Mouse (Mus musculus): Measurements from ENCODE around the gene Efcab6. TPM values are rescaled to one million over a fixed set of nuclear protein-coding genes. Genes with fewer than 3 reads are reported as not detected.

The Efcab6 gene
- total and polyA plus RNA-seq, 2 experiments from 2014 or later = 0.52 to 1.6 TPM

DNA sequence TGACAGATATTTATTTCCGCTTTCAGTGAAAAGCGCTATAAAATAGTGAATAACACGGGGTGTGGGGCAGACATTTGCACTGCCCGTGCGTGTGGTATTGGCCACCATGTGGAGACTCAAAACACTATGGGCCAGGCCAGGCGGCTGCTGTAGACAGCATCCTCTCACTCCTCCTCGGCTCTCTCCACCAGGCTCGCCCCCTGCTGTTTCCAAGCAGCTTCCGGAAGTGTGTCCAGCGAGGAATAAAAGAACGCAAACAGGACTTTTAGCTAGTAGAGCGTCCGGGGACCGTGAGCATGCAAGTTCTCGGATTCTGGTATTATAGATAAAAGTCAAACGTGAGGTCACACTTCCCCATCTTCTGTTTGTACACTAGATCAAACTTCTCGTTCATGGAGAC is 12.0 kb upstream of the Efcab6 start:
- H3K4me1 ChIP-seq (ENCODE audit: insufficient read depth, low read length) = no peaks in the 10 kb centered on the region
- H3K9me3 ChIP-seq (ENCODE audit: low read length) = no peaks in the 10 kb centered on the region
- H3K27me3 ChIP-seq (ENCODE audit: insufficient read depth, low read length) = no peaks in the 10 kb centered on the region
- H3K4me3 ChIP-seq (ENCODE audit: low read length) = no peak overlapping the region
- WGBS = 56% methylated on average over 17 of the region's 17 CpGs
- ATAC-seq = no peak
- no peak overlapping the region for H3K27ac ChIP-seq
- DNase-seq (ENCODE audit: low spot score) = no peak
- H3K36me3 ChIP-seq (ENCODE audit: insufficient read depth, low read length) = peaks cover 14% of the 10 kb centered on the region; the same call in 1 of the 2 replicates
- no peak for TF ChIP-seq CTCF (IDR thresholded peaks at IDR 0.05; ENCODE audit: low read depth)
- H3K9ac ChIP-seq (replicated peaks; ENCODE audit: low read length) = no peak overlapping the region
- no peak overlapping the region for H3K4me2 ChIP-seq (ENCODE audit: low read depth, low read length)

DNA sequence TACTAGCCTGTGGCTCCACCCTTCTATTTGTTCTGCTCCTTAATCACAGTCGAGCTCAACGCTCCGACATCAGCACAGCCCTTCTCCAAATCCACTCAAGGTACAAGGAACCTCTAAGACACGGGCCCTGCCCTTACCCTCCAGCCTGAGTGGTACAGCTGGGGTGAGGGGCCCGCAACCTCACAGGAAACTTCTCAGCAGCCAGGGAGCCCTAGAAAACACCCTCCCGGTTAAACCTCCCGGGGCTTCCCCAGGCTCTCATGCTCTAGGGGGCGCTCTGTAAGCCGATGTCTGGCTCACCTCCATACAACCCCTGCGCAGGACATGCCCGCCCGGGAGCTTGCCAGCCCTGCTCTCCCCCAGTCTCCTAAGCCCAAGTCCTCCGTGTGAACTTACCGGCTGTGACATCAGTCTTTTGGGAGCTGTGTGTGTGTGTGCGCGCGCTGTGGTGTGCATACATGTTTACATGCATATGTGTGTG is 9.6 kb upstream of the Efcab6 start:
- TF ChIP-seq CTCF (IDR thresholded peaks at IDR 0.05; ENCODE audit: low read depth) = peak; percentile 38
- H3K9ac ChIP-seq (replicated peaks; ENCODE audit: low read length) = no peak overlapping the region
- H3K4me3 ChIP-seq (ENCODE audit: low read length) = no peak overlapping the region
- H3K4me1 ChIP-seq (ENCODE audit: insufficient read depth, low read length) = no peaks in the 10 kb centered on the region
- peak overlapping the region; percentile 7; the same call in 1 of the 2 replicates for H3K4me2 ChIP-seq (ENCODE audit: low read depth, low read length)
- no peak overlapping the region for H3K27ac ChIP-seq
- WGBS = 15% methylated on average over 17 of the region's 17 CpGs
- peaks cover 11% of the 10 kb centered on the region; the same call in 1 of the 2 replicates for H3K36me3 ChIP-seq (ENCODE audit: insufficient read depth, low read length)
- no peak for ATAC-seq
- H3K9me3 ChIP-seq (ENCODE audit: low read length) = no peaks in the 10 kb centered on the region
- H3K27me3 ChIP-seq (ENCODE audit: insufficient read depth, low read length) = no peaks in the 10 kb centered on the region
- peak; percentile 55 for DNase-seq (ENCODE audit: low spot score)

DNA sequence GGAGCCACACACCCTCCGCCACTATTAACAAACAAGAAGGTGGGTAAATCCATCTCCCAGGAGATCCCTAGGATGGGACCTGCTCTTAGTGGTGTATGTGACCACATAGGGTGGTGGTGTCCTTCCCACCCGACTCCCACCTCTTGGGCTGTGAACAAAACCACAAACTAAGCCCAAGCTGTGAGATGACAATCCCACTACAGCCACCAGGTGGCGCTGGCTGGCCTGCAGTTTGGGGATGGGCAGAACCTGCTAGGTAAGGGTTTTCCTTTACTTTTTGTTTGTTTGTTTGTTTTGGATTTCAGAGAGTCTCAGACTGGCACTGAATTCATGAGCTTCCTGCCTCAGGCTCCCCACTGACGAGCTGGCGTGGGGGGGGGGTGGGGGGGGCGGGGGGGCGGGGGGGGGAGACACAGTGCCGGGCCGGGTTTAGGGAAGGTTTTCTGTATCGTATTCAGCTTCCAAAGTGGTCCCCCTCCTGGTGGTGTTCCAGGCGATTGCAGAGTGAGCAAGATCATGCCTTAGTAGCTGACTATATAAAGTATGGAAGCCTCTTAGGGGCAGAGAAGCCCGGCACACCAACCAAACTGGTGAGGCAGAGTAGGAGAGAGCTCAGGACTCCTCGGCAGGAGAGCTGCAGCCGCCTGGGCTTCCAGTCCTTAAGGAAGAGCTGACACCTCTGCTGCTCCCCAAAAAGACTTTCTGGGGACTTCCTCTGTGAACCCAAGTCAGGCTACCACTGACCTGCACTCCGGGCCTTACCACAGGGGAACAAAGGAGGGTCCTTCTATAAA is 8.9 kb upstream of the Efcab6 start:
- H3K36me3 ChIP-seq (ENCODE audit: insufficient read depth, low read length) = peaks cover 10% of the 10 kb centered on the region; the same call in 1 of the 2 replicates
- DNase-seq (ENCODE audit: low spot score) (peak; percentile 85), ATAC-seq (peak; percentile 18)
- 8% methylated on average over 15 of the region's 15 CpGs for WGBS
- H3K4me2 ChIP-seq (ENCODE audit: low read depth, low read length) = peak overlapping the region; percentile 7; the same call in 1 of the 2 replicates
- H3K9ac ChIP-seq (replicated peaks; ENCODE audit: low read length) = no peak overlapping the region
- H3K9me3 ChIP-seq (ENCODE audit: low read length) = no peaks in the 10 kb centered on the region
- TF ChIP-seq CTCF (IDR thresholded peaks at IDR 0.05; ENCODE audit: low read depth) = peak; percentile 97
- no peaks in the 10 kb centered on the region for H3K4me1 ChIP-seq (ENCODE audit: insufficient read depth, low read length)
- H3K27ac ChIP-seq = no peak overlapping the region
- no peak overlapping the region for H3K4me3 ChIP-seq (ENCODE audit: low read length)
- no peaks in the 10 kb centered on the region for H3K27me3 ChIP-seq (ENCODE audit: insufficient read depth, low read length)

GRCm38 (mm10) chr15:84073058-84073457 is 7.9 kb upstream of the Efcab6 start:
- no peak overlapping the region for H3K9ac ChIP-seq (replicated peaks; ENCODE audit: low read length)
- no peak overlapping the region for H3K4me2 ChIP-seq (ENCODE audit: low read depth, low read length)
- peaks cover 10% of the 10 kb centered on the region; the same call in 1 of the 2 replicates for H3K36me3 ChIP-seq (ENCODE audit: insufficient read depth, low read length)
- H3K4me3 ChIP-seq (ENCODE audit: low read length) = no peak overlapping the region
- 24% methylated on average over 8 of the region's 8 CpGs for WGBS
- no peaks in the 10 kb centered on the region for H3K27me3 ChIP-seq (ENCODE audit: insufficient read depth, low read length)
- DNase-seq (ENCODE audit: low spot score) = peak; percentile 46
- no peaks in the 10 kb centered on the region for H3K9me3 ChIP-seq (ENCODE audit: low read length)
- no peak overlapping the region for H3K27ac ChIP-seq
- no peak for TF ChIP-seq CTCF (IDR thresholded peaks at IDR 0.05; ENCODE audit: low read depth)
- H3K4me1 ChIP-seq (ENCODE audit: insufficient read depth, low read length) = peaks cover 5% of the 10 kb centered on the region; the same call in 1 of the 2 replicates
- peak; percentile 33 for ATAC-seq

DNA sequence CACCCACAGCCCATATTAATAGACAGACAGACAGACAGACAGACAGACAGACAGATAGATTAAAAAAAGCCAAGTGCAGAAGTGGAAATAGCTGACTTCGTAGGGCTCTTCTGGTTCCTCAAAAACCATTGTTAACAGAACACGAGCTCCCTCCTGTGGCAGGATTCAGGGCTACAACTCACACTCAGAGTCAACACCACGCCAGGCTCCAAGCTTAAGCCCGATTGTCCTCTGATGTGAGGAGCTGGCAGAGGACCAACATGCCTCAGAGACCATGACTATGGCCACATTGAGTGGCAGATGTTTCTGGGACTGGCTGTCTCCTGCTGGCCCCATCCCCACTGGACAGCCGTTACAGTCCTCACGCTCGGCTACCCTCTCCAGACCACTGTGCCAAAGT is 7.0 kb upstream of the Efcab6 start:
- TF ChIP-seq CTCF (IDR thresholded peaks at IDR 0.05; ENCODE audit: low read depth) = peak; percentile 86
- DNase-seq (ENCODE audit: low spot score) (peak; percentile 96), ATAC-seq (peak; percentile 73)
- Histone ChIP-seq H3K4me3 (ENCODE audit: low read length) (no peak overlapping the region), H3K4me2 (ENCODE audit: low read depth, low read length) (no peak overlapping the region), H3K27me3 (ENCODE audit: insufficient read depth, low read length) (no peaks in the 10 kb centered on the region), H3K9ac (replicated peaks; ENCODE audit: low read length) (no peak overlapping the region), H3K9me3 (ENCODE audit: low read length) (no peaks in the 10 kb centered on the region), H3K36me3 (ENCODE audit: insufficient read depth, low read length) (peaks cover 10% of the 10 kb centered on the region; the same call in 1 of the 2 replicates), H3K4me1 (ENCODE audit: insufficient read depth, low read length) (peaks cover 5% of the 10 kb centered on the region; the same call in 1 of the 2 replicates), H3K27ac (no peak overlapping the region)
- WGBS = 10% methylated on average over 7 of the region's 7 CpGs

GRCm38 (mm10) chr15:84070116-84070676 is 5.0 kb upstream of the Efcab6 start:
- no peak for ATAC-seq
- no peak overlapping the region for H3K4me3 ChIP-seq (ENCODE audit: low read length)
- H3K36me3 ChIP-seq (ENCODE audit: insufficient read depth, low read length) = no peaks in the 10 kb centered on the region
- H3K9ac ChIP-seq (replicated peaks; ENCODE audit: low read length) = no peak overlapping the region
- no peaks in the 10 kb centered on the region for H3K27me3 ChIP-seq (ENCODE audit: insufficient read depth, low read length)
- TF ChIP-seq CTCF (IDR thresholded peaks at IDR 0.05; ENCODE audit: low read depth) = no peak
- H3K27ac ChIP-seq = peak overlapping the region; percentile 20; the same call in 1 of the 2 replicates
- DNase-seq (ENCODE audit: low spot score) = no peak
- 15% methylated on average over 13 of the region's 13 CpGs for WGBS
- H3K4me1 ChIP-seq (ENCODE audit: insufficient read depth, low read length) = peaks cover 5% of the 10 kb centered on the region; the same call in 1 of the 2 replicates
- H3K9me3 ChIP-seq (ENCODE audit: low read length) = no peaks in the 10 kb centered on the region
- peak overlapping the region; percentile 21; the same call in 1 of the 2 replicates for H3K4me2 ChIP-seq (ENCODE audit: low read depth, low read length)
